Mouse (Mus musculus) kidney, adult 2 months (tissue): ENCODE measurements around the gene Tas2r144. TPM values are rescaled to one million over a fixed set of nuclear protein-coding genes. Genes with fewer than 3 reads are reported as not detected.

Experiments used
- DNase-seq: peaks from one replicate; pipeline ENCODE4 v3.0.0; 2021
- H3K27ac ChIP-seq: fragments of 200-500 bp; 2 replicates; pipeline ENCODE4 v1.5.1; 2012; ENCODE audit warnings: low read depth, low read length, control low read depth, inconsistent platforms; ENCODE audit not compliant: insufficient read depth
- H3K27me3 ChIP-seq: fragments of 200-500 bp; replicated peaks from 2 replicates; pipeline ENCODE4 v1.6.1; 2012; ENCODE audit warnings: mild to moderate bottlenecking, moderate library complexity, low read length, inconsistent platforms; ENCODE audit not compliant: control insufficient read depth, insufficient read depth
- H3K36me3 ChIP-seq: fragments of 200-500 bp; 2 replicates; pipeline ENCODE4 v1.6.1; 2012; ENCODE audit warnings: mild to moderate bottlenecking, moderate library complexity, low read length, inconsistent platforms; ENCODE audit not compliant: control insufficient read depth, insufficient read depth
- H3K4me1 ChIP-seq: fragments of 200-500 bp; 2 replicates; pipeline ENCODE4 v1.6.1; 2011; ENCODE audit warnings: low read length; ENCODE audit not compliant: control insufficient read depth, insufficient read depth
- H3K4me3 ChIP-seq: fragments of 200-500 bp; 2 replicates; pipeline ENCODE4 v1.5.1; 2011; ENCODE audit warnings: mild to moderate bottlenecking, low read depth, low read length, control low read depth; ENCODE audit not compliant: insufficient read depth
- CTCF ChIP-seq: fragments of 200-500 bp; conservative IDR thresholded peaks from 2 replicates; pipeline ENCODE4 v1.5.1; 2011; ENCODE audit warnings: low read depth, mild to moderate bottlenecking, control low read depth, low read length, moderate library complexity, mixed read lengths; ENCODE audit not compliant: insufficient read depth, insufficient read length
- POLR2A ChIP-seq: fragments of 200-500 bp; IDR thresholded peaks from one replicate; pipeline ENCODE4 v1.6.1; 2011; ENCODE audit warnings: low read depth, low read length, control low read depth
- WGBS: fragments of 180-500 bp; shearing (Covaris S2); methylation state at CpG from one replicate; pipeline ENCODE4 v1.1.7; 2018; 5-methylcytosine and 5-hydroxymethylcytosine counted together
- polyA plus RNA-seq: library from polyadenylated mRNA; depleted of rRNA; stranded (reverse); fragments of >200 nt; gene quantifications from 2 replicates; pipeline ENCODE4 v1.2.3, GENCODE M21; 2012; rRNA removed

The Tas2r144 gene
- polyA plus RNA-seq, 1 experiment = not detected

DNA sequence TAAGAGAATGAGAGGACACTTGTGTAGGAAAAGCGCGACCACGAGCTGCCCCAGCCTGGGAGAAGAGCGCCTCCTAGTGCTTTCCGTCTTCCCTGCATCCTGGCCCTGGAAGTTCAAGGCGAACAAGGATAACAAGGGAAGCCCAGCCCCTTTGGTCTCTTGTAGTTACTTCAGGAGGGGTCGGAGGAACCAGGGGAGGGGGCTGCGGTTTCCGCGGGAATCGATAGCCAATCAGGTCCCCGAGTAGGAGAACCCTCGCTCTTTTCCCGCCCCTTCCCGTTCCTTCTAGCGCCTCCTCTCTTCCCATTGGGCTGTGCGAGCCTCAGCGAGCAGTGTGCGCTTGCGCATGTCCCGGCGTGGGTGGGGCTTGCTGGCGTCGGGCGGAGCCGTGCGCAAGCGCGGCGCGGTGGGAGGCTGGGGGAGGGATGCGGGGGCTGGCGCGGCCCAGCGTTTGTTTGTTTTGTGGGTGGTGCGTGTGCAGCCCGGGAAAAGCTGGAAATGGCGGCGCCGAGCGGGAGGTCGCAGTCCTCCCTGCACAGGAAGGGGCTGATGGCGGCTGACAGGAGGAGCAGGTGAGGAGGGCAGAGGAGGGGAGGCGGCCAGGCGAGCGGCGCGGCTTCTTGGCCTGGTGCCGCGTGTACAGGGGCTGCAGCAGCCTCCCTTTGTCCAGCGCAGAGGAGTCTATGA is 49.6 kb downstream of the Tas2r144 start, which contains the start of gene Casp2:
Gene Casp2, plus strand, starts transcription at position 360 of the 687 bp plus-strand sequence.
- DNase-seq = peak; percentile 99
- under 1% methylated on average over 49 of the region's 51 CpGs for WGBS

More for the DNA sequence above, 49.6 kb downstream of the Tas2r144 start, which contains the start of gene Casp2:
- H3K27ac ChIP-seq = peak within 1 kb of the TSS; percentile 63
- no peaks in the 10 kb centered on the region for H3K27me3 ChIP-seq
- TF ChIP-seq POLR2A (peak; percentile 21), CTCF (peak; percentile 96)
- peak within 1 kb of the TSS; percentile 70 for H3K4me3 ChIP-seq
- peaks cover 2% of the 10 kb centered on the region; the same call in 1 of the 2 replicates for H3K4me1 ChIP-seq
- peaks cover 5% of the 10 kb centered on the region; the same call in 1 of the 2 replicates for H3K36me3 ChIP-seq

Other genes with a start within 250 kb of the Tas2r144 start
- gene Sval3, start 247.2 kb upstream of the Tas2r144 start, polyA plus RNA-seq = not detected in 2 replicates
- not detected in 2 replicates for gene Sva, start 176.9 kb upstream of the Tas2r144 start, polyA plus RNA-seq
- not detected in 2 replicates for gene Tas2r139, start 74.4 kb upstream of the Tas2r144 start, polyA plus RNA-seq
- 105 and 115 TPM in 2 replicates for gene Gstk1, start 30.6 kb downstream of the Tas2r144 start, polyA plus RNA-seq
- gene Tmem139, start 46.6 kb downstream of the Tas2r144 start, polyA plus RNA-seq = 28.3 and 34.0 TPM in 2 replicates
- gene Casp2, start 49.7 kb downstream of the Tas2r144 start, polyA plus RNA-seq = 17.4 and 18.2 TPM in 2 replicates
- gene Clcn1, start 71.4 kb downstream of the Tas2r144 start, polyA plus RNA-seq = 0.04 and 0.86 TPM in 2 replicates
- gene Fam131b, start 109.3 kb downstream of the Tas2r144 start, polyA plus RNA-seq = 0.05 TPM in 2 replicates
- gene Zyx, start 134.3 kb downstream of the Tas2r144 start, polyA plus RNA-seq = 90.0 and 94.2 TPM in 2 replicates
- 17.0 and 20.0 TPM in 2 replicates for gene Epha1, start 157.9 kb downstream of the Tas2r144 start, polyA plus RNA-seq
- not detected in 2 replicates for gene Tas2r143, start 184.9 kb downstream of the Tas2r144 start, polyA plus RNA-seq
- gene Tas2r135, start 190.1 kb downstream of the Tas2r144 start, polyA plus RNA-seq = not detected in 2 replicates
- not detected in 2 replicates for gene Tas2r126, start 219.2 kb downstream of the Tas2r144 start, polyA plus RNA-seq
- not detected in 2 replicates for gene Olfr458, start 249.9 kb downstream of the Tas2r144 start, polyA plus RNA-seq